ENCODE assay signal across 8 mouse cellular contexts in the genomic region with DNA sequence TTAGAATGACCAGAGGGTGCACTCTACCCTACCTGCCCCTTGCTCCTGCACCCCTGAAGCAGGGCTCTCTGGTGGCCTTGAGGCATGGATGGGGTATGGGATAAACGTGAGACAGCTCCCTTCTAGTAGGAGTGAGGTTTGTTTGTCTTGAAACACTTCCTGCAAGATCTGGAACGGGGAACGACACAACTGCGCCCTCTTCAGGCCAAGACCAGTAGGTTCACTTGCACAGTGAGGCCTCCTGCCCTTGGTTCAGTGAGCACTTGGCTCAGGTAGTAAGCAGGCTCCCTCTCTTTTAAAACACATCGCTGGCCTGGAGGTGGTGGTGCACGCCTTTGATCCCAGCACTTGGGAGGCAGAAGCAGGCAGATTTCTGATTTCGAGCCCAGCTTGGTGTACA.
DNase-seq lines count a peak whose midpoint lies in the region; TF ChIP-seq lines count a peak whose summit lies in the region.
"Not testable (repeated sequence)": the region's sequence is repeated elsewhere in the genome, so short reads cannot be mapped to it uniquely, and the experiment has no call there.

No protein-coding gene starts in this region.

- WGBS in cerebellum, adult 2 months = 73% methylated on average over 7 of the region's 7 CpGs
- 68% methylated on average over 7 of the region's 7 CpGs for WGBS in heart, adult 2 months

- peak; percentile 76 for TF ChIP-seq CTCF in E14TG2a.4 (conservative IDR thresholded peaks at IDR 0.05; ENCODE audit: low read length)
- TF ChIP-seq CTCF in cerebellum, adult 2 months (IDR thresholded peaks at IDR 0.05; ENCODE audit: borderline replicate concordance, insufficient read depth, low read depth, low read length) = 0 out of 2 replicates have a peak, but pooled peaks have one; percentile 18
- peak; percentile 44 for TF ChIP-seq CTCF in heart, adult 2 months (IDR thresholded peaks at IDR 0.05)
- peak; percentile 43 for TF ChIP-seq CTCF in layer of hippocampus, adult 2 months (conservative IDR thresholded peaks at IDR 0.05)

- intact Hi-C loops in heart, adult 2 months (cut with DNase I) = not testable (repeated sequence)

- not testable (repeated sequence) for H3K27ac ChIP-seq in cerebellum, adult 2 months (ENCODE audit: insufficient read depth, low read length); heart, adult 2 months; layer of hippocampus, adult 2 months

- not testable (repeated sequence) for H3K4me1 ChIP-seq in E14TG2a.4 (replicated peaks; ENCODE audit: low read depth, low read length); cerebellum, adult 2 months (ENCODE audit: control insufficient read depth, insufficient read depth, low read length); heart, adult 2 months (ENCODE audit: control insufficient read depth, insufficient read depth, low read length)

- peaks cover 42% of the 10 kb centered on the region for H3K9me3 ChIP-seq in E14TG2a.4 (ENCODE audit: low read length)

- not testable (repeated sequence) for H3K9ac ChIP-seq in heart, adult 2 months (ENCODE audit: low read depth, low read length)

- H3K4me3 ChIP-seq in E14TG2a.4 (replicated peaks; ENCODE audit: low read length); cerebellum, adult 2 months (replicated peaks; ENCODE audit: insufficient read depth, low read depth, low read length); heart, adult 2 months; layer of hippocampus, adult 2 months: not testable (repeated sequence)

- H3K27me3 ChIP-seq in E14TG2a.4 (ENCODE audit: insufficient read depth, low read length); cerebellum, adult 2 months (ENCODE audit: control insufficient read depth, insufficient read depth, low read length); heart, adult 2 months (ENCODE audit: control insufficient read depth, insufficient read depth, low read length); splenic B cell, adult 2 months (ENCODE audit: control insufficient read depth, insufficient read depth, low read length, poor library complexity, severe bottlenecking): not testable (repeated sequence)

- H3K36me3 ChIP-seq in E14TG2a.4 (ENCODE audit: insufficient read depth, low read length) = peaks cover 15% of the 10 kb centered on the region
- not testable (repeated sequence) for H3K36me3 ChIP-seq in heart, adult 2 months (ENCODE audit: control insufficient read depth, insufficient read depth, low read length); splenic B cell, adult 2 months (ENCODE audit: control insufficient read depth, insufficient read depth, low read length, poor library complexity, severe bottlenecking)

- TF ChIP-seq EP300 in heart, adult 2 months (IDR thresholded peaks at IDR 0.05; ENCODE audit: insufficient read depth, low read depth, low read length) = not testable (repeated sequence)

- DNase-seq in adrenal gland, adult (ENCODE audit: inconsistent age in 2 of 2, low spot score in 1 of 2) = peak; percentile 19 to 59
- peak in 1 of 2 experiments; percentile 14 for DNase-seq in cerebellum, adult 2 months
- not testable (repeated sequence) for DNase-seq in heart, adult 2 months; layer of hippocampus, adult 2 months (ENCODE audit: low spot score in 2 of 2)
- DNase-seq in lung, postnatal 36 days = peak; percentile 53
- peak; percentile 37 for DNase-seq in splenic B cell, adult 2 months (ENCODE audit: low read depth, low spot score)
- peak; percentile 25 for DNase-seq in urinary bladder, postnatal 25 days (ENCODE audit: low spot score)

- not testable (repeated sequence) for TF ChIP-seq POLR2A in cerebellum, adult 2 months (IDR thresholded peaks at IDR 0.05; ENCODE audit: borderline replicate concordance, insufficient read depth, low read length); heart, adult 2 months (IDR thresholded peaks at IDR 0.05; ENCODE audit: insufficient read depth, low read depth, low read length)

- H3K79me2 ChIP-seq in heart, adult 2 months (replicated peaks; ENCODE audit: control insufficient read depth, insufficient read depth, low read length) = not testable (repeated sequence)

Comparison
In these comparisons a context has a peak if more than half of its experiments do, and no peak if none do; other contexts are left out.
1. CTCF ChIP-seq: peak in every context shown above with its lines; median percentile 76 in E14TG2a.4; 44 in heart, adult 2 months; 43 in layer of hippocampus, adult 2 months; 18 in cerebellum, adult 2 months.